Mouse (Mus musculus) erythroblast, adult 5-6 weeks (primary cell): Measurements from ENCODE around the gene Cd200r4. TPM values are rescaled to one million over a fixed set of nuclear protein-coding genes. Genes with fewer than 3 reads are reported as not detected.
"Not testable (repeated sequence)": the region's sequence is repeated elsewhere in the genome, so short reads cannot be mapped to it uniquely, and the experiment has no call there.

Experiments used
- ATAC-seq: replicated peaks from 2 replicates; pipeline ENCODE4 v1.8.0; 2016; ENCODE audit warnings: moderate number of reproducible peaks, mild to moderate bottlenecking, moderate TSS enrichment, inconsistent platforms; ENCODE audit not compliant: poor library complexity, low FRiP score, severe bottlenecking
- total RNA-seq, 2 experiments: library from RNA; stranded (forward) in 1 of 2; stranded (reverse) in 1 of 2; fragments of 150-400 nt in 1 of 2; fragments of 200-764, 138-1000 nt in 1 of 2; gene quantifications; 2 replicates each; pipeline versions ENCODE4 v1.2.3 to v1.2.4; 2015 to 2017; ENCODE audit warnings: low replicate concordance in 2 of 2

Gene Cd200r4
- total RNA-seq, 2 experiments from 2014 or later = 1.3 TPM; not detected in 1

DNA sequence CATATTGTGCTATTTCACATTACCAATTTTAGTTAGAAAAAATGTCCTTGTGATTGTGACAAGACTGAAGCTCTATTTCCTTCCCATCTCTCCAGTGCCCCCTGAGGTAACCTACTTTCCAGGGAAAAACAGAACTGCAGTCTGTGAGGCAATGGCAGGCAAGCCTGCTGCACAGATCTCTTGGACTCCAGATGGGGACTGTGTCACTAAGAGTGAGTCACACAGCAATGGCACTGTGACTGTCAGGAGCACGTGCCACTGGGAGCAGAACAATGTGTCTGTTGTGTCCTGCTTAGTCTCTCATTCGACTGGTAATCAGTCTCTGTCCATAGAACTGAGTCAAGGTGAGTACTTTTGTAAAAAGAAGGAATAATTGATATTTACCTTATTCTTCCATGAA is 21.7 kb downstream of the Cd200r4 start:
- ATAC-seq = not testable (repeated sequence)

DNA sequence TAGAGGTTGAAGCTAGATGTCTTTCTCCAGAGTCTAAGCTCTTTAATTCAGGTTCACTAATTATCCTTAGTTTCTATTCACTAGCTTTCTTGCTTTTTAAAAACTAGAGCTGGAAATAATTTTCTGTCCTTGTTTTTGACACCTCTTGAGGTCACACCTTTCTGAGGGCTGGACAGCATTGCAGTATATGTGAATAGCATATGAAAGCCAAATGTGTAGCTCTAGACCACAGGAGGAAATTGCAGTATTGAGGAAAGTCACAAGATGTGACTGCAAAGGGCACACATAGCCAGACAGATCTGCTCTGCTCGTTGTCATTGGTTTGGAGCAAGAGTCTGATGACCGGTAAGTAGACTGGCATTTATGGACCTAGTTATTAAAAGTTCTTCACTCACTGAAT is 55.3 kb downstream of the Cd200r4 start, which contains the start of gene Cd200r2:
Gene Cd200r2, plus strand, starts transcription at position 301 of the 400 bp plus-strand sequence.
- ATAC-seq = no peak

DNA sequence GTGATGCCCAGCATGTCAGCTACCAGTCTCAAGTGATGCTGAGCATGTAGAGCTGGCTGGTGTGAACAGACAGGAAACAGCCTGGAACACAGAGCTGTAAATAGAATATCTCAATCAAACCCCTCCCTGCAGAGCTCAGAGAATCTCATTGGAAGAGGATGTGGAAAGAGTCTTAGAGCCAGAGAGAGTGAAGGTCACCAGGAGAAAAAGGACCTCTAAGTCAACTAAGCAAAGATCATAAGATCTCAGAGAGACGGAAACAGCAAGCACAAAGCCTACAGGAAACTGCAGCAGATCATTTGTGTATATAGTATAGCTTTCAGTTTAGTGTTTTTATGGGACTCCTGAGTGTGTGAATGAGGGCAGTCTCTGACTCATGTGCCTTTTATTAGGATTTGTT is 63.6 kb downstream of the Cd200r4 start:
- no peak for ATAC-seq

DNA sequence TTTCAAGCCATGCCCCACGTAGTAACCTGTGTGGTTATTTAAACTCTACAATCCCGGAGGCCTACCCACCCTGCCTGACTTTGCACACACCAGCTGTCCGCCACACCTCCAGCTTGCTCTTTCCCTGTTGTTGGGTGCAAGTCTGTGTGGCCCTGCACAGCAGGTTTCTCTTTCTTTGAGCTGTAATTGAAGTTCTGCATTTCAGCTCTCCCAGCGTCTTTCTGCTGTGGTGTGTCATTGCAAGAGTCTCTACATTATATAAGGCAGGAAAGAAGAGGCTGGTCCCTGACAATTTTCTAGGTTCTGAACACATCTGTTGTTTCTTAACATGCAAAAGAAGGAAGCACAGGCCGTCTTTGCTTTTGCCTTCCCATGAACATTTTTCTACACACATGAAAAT is 65.1 kb downstream of the Cd200r4 start:
- ATAC-seq = no peak

DNA sequence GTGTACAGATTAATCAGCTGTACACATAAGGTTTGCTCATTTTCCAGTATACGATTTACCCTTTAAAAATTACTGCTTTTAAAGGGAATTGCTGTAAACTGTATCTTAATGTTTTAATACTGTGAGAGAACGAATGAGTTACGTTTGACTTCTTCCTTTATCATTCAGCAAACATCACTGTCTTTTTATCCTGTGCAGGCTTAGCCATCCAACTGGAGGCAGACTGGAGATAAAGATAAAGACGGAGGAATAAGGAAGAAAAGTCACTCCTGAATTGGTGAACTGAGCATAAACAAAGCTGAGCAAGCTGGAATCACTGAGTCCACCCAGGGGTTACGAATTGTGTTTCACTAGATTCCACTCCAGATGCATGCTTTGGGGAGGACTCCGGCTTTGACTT is 66.1 kb downstream of the Cd200r4 start:
- no peak for ATAC-seq

Other genes with a start within 250 kb of the Cd200r4 start
- 0.96 and 1.7 TPM in 2 replicates for gene Nepro, start 87.4 kb upstream of the Cd200r4 start, total RNA-seq (2015; ENCODE audit: low replicate concordance)
- 2.4 and 4.6 TPM in 2 replicates for gene Nepro, start 87.4 kb upstream of the Cd200r4 start, total RNA-seq (2017; ENCODE audit: low replicate concordance)
- gene Gtpbp8, start 65.4 kb upstream of the Cd200r4 start, total RNA-seq (2015; ENCODE audit: low replicate concordance) = 1.7 and 5.6 TPM in 2 replicates
- gene Gtpbp8, start 65.4 kb upstream of the Cd200r4 start, total RNA-seq (2017; ENCODE audit: low replicate concordance) = 0.98 and 3.5 TPM in 2 replicates
- 4.8 and 8.2 TPM in 2 replicates for gene Cd200r1, start 46.0 kb upstream of the Cd200r4 start, total RNA-seq (2015; ENCODE audit: low replicate concordance)
- 1.5 and 4.5 TPM in 2 replicates for gene Cd200r1, start 46.0 kb upstream of the Cd200r4 start, total RNA-seq (2017; ENCODE audit: low replicate concordance)
- not detected in 2 replicates for gene Cd200r2, start 55.4 kb downstream of the Cd200r4 start, total RNA-seq (2015; ENCODE audit: low replicate concordance)
- 1.1 TPM in 1 of 2 replicates, not detected in the other for gene Cd200r2, start 55.4 kb downstream of the Cd200r4 start, total RNA-seq (2017; ENCODE audit: low replicate concordance)
- 1.0 and 32.7 TPM in 2 replicates for gene Cd200r3, start 131.9 kb downstream of the Cd200r4 start, total RNA-seq (2015; ENCODE audit: low replicate concordance)
- gene Cd200r3, start 131.9 kb downstream of the Cd200r4 start, total RNA-seq (2017; ENCODE audit: low replicate concordance) = 5.2 and 10.1 TPM in 2 replicates